Mouse (Mus musculus) cerebellum, adult 11 months (tissue): ENCODE data around the gene Natd1.
A peak's percentile ranks its signal among the peaks of the same experiment; 100 is the strongest.
"Not testable (repeated sequence)": the region's sequence is repeated elsewhere in the genome, so short reads cannot be mapped to it uniquely, and the experiment has no call there.

Source experiments
- DNase-seq: peaks from one replicate; pipeline ENCODE4 v3.0.0; 2022

The Natd1 gene

GRCm38 (mm10) chr11:60886986-60887385 is 27.6 kb downstream of the Natd1 start:
- not testable (repeated sequence) for DNase-seq

GRCm38 (mm10) chr11:60882386-60882785 is 32.2 kb downstream of the Natd1 start:
- no peak for DNase-seq

- no peak for DNase-seq
Observed at GRCm38 (mm10) chr11:60880559-60880958, 34.0 kb downstream of the Natd1 start.

- DNase-seq: peak; percentile 45
Observed at GRCm38 (mm10) chr11:60879423-60879822, 35.1 kb downstream of the Natd1 start.

- DNase-seq: peak; percentile 89
Observed at GRCm38 (mm10) chr11:60878675-60879294, 35.8 kb downstream of the Natd1 start, which contains the start of gene Tmem11. TSS of gene Tmem11 (minus strand) at chr11:60879272.

- DNase-seq: no peak
Observed at GRCm38 (mm10) chr11:60878056-60878612, 36.4 kb downstream of the Natd1 start.

GRCm38 (mm10) chr11:60873101-60873500 is 41.4 kb downstream of the Natd1 start:
- DNase-seq: no peak

- no peak for DNase-seq
Observed at GRCm38 (mm10) chr11:60871409-60871808, 43.1 kb downstream of the Natd1 start.

- not testable (repeated sequence) for DNase-seq
Observed at GRCm38 (mm10) chr11:60869471-60869870, 45.1 kb downstream of the Natd1 start.

GRCm38 (mm10) chr11:60867904-60868303 is 46.6 kb downstream of the Natd1 start:
- no peak for DNase-seq

- no peak for DNase-seq
Observed at GRCm38 (mm10) chr11:60867456-60867855, 47.1 kb downstream of the Natd1 start.

GRCm38 (mm10) chr11:60866021-60866420 is 48.5 kb downstream of the Natd1 start:
- no peak for DNase-seq

GRCm38 (mm10) chr11:60864916-60865315 is 49.6 kb downstream of the Natd1 start:
- DNase-seq: no peak

- no peak for DNase-seq
Observed at GRCm38 (mm10) chr11:60864166-60864565, 50.4 kb downstream of the Natd1 start.

GRCm38 (mm10) chr11:60863196-60863595 is 51.4 kb downstream of the Natd1 start:
- no peak for DNase-seq

GRCm38 (mm10) chr11:60861993-60862392 is 52.6 kb downstream of the Natd1 start:
- no peak for DNase-seq

GRCm38 (mm10) chr11:60856587-60856986 is 58.0 kb downstream of the Natd1 start:
- DNase-seq: no peak
